Mouse (Mus musculus): ENCODE measurements around the gene Impg2.

The Impg2 gene

GRCm38 (mm10) chr16:56204051-56204450 is at the start of gene Impg2:
TSS of gene Impg2 (plus strand) at chr16:56204313.
- DNase-seq (ENCODE audit: low read depth, low spot score), result no peak

- no peak for DNase-seq (ENCODE audit: low read depth, low spot score)
Observed at GRCm38 (mm10) chr16:56163466-56163865, 40.6 kb upstream of the Impg2 start.

GRCm38 (mm10) chr16:56170247-56170646 is 33.9 kb upstream of the Impg2 start:
- no peak for DNase-seq (ENCODE audit: low read depth, low spot score)

GRCm38 (mm10) chr16:56175867-56176581 is 28.1 kb upstream of the Impg2 start:
- DNase-seq (ENCODE audit: low read depth, low spot score), result no peak

GRCm38 (mm10) chr16:56186863-56187262 is 17.2 kb upstream of the Impg2 start:
- no peak for DNase-seq (ENCODE audit: low read depth, low spot score)

- DNase-seq (ENCODE audit: low read depth, low spot score), result peak; percentile 11
Observed at GRCm38 (mm10) chr16:56188198-56188597, 15.9 kb upstream of the Impg2 start.

- no peak for DNase-seq (ENCODE audit: low read depth, low spot score)
Observed at GRCm38 (mm10) chr16:56212740-56213139, 8.6 kb downstream of the Impg2 start.

DNA sequence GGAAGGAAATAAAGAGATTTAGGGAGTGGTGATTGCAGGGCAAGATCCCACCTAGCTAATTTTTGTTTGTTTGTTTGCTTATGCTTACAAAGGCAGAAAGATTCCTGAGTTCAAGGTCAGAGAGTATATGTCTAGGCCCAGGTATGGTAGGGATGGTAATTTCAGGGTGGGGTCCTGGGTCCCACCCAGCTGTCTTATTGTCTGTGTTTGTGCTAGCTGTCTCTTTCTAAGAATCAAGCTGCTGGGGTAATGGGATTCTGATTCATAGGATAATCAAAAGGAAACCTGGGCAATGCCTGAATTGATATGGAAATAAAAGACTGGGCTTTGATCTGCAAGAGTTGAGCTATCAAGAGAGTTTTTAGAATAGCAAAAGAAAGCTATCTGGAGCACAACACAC is 23.6 kb downstream of the Impg2 start:
- DNase-seq (ENCODE audit: low read depth, low spot score), result no peak

GRCm38 (mm10) chr16:56229455-56229854 is 25.3 kb downstream of the Impg2 start:
- DNase-seq (ENCODE audit: low read depth, low spot score), result no peak

GRCm38 (mm10) chr16:56231300-56231699 is 27.2 kb downstream of the Impg2 start:
- DNase-seq (ENCODE audit: low read depth, low spot score), result peak; percentile 10

GRCm38 (mm10) chr16:56232736-56233135 is 28.6 kb downstream of the Impg2 start:
- DNase-seq (ENCODE audit: low read depth, low spot score), result no peak

DNA sequence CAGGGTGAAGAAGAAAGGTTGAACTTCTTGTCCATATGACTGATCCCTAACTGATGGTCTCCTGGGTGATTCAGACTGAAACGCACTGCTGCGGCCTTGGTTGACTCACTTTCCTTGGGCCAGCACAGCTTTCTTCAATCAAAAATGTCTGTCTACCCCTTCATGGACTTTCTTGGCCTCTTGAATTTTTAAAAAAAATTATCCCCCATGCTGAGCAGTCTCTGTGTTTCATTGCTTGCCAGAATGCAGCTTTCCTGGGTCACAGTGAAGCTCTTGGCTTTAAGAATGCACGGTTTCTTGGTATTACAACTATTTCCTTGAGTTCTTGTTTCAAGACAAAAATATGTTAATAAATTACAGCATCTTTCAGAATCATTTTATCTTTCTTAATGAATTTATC is 41.9 kb downstream of the Impg2 start:
- no peak for DNase-seq (ENCODE audit: low read depth, low spot score)

DNA sequence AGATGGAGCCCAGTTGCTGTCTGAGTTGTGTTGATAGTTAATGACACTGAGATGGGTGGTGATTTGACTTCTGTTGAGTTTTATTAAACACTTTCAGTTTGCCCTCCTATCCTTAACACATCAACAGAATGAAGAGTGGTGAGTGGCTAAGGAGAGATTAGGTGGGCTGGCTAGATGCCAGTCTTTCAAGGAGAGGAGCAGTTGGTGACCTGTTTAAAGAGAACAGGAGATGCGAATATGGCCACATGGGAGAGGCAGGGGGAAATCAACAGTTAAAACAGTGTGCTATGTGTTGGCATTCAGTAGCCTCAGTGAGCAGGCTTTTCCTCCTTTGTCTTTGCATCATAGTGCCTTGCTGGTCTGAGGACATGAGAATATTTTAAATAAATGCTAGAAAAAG is 69.8 kb downstream of the Impg2 start:
- no peak for DNase-seq (ENCODE audit: low read depth, low spot score)

GRCm38 (mm10) chr16:56279060-56279459 is 74.9 kb downstream of the Impg2 start:
- DNase-seq (ENCODE audit: low read depth, low spot score), result no peak

DNA sequence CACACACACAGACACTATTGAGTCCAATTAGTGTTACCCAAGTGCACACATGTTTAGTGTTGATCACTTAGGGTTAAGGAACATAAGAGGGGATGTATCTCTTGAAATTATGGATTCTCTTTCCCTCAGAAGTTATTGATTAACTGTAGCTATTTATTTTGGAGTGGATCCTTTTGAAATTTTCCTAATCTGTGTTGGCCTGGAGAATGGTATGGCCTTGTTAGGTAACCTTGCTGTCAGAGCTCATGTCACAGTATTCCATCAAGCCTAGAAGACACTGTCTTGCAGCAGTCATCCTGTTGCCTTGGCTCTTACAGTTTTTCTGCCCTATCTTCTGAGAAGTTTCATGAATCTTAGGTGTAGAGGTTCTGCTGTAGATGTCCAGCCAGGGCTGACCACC is 75.6 kb downstream of the Impg2 start:
- no peak for DNase-seq (ENCODE audit: low read depth, low spot score)

DNA sequence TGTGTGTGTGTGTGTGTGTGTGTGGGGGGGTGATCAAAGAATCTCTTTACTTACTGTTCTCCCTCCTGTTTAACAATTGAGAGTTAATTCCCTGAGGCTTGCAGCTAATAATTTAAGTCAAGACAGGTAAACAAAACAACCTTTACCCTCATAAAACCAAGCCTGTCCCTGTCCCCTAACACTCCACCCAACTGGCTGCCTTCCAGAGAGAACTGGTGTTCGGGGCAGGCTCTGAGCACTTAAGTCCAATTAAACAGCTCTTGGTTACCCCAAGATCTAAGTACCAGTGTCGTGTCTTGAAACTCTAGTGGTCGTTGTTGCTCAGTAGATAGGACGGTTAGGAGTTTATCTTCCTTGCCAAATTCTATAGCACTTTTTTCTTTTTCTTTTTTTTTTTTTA is 77.2 kb downstream of the Impg2 start:
- DNase-seq (ENCODE audit: low read depth, low spot score), result no peak

DNA sequence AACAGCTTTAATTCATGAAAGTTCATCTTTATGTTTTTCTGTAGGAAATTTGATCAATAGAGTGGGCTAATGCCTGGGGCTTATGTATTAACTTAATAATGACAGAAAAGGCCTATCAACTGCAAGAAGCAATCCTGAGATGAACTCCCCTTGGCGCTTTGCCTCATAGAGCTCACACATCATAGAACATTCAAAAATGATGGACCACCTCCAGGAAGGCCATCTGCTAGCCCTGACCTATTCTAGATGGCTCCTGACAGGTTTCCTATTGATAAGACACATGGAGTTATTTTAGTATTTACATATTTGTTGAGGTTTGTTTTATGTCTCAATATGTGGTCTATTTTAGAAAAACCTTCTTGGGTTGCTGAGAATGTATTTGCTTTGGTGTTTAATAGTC is 79.2 kb downstream of the Impg2 start:
- no peak for DNase-seq (ENCODE audit: low read depth, low spot score)

DNA sequence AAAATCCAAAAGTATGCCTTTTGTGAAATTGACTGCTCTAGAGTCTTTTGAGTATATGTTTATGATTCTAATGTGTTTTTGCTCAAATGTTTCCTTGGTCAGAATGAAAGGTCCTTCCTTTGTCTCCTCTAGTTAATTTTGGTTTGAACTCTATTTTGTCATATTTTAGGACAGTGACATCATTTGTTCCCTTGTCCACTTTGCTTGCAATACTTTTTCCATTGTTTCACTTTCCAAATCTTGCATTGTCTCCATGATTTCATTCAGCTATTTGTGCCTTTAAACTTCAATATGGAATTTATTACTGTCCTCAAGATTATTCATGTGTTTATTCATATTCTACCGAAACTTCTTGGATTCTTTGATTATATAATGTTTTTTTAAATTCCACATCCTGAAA is 79.8 kb downstream of the Impg2 start:
- no peak for DNase-seq (ENCODE audit: low read depth, low spot score)

DNA sequence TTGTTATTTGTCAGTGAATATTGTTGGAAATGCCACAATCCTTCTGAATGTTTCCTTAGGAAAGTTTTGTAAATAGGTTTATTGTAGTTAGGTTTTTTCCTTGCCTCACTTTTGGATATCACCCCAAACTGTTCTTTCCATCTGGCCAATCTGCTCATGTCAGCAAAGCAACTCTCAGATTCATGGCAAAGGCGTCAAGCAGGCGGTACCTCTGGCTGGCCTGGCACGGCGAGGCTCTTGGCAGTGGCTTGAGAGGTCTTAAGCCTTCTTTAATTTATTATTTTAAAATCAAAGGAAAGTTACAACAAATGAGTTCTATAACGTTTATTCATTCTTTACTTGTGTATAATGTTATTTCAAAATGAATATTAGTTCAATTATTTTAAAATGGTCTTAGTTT is 82.0 kb downstream of the Impg2 start:
- no peak for DNase-seq (ENCODE audit: low read depth, low spot score)

DNA sequence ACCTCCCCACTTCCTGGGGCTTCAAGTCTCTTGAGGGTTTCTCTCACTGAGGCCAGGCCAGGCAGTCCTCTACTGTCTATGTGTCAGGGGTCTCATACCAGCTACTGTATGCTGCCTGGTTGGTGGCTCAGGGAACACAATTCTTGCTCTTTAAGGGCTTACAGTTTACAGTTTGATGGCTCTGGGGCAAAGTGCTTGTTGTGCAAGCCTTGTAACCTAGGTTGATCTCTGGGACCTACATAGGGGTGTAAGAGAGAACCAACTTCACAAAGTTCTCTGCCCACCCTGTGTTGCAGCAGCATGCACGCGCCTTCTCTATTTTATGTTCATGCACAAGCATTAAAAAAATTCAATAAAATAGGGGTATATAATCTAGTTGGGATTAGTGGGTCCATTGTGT is 82.9 kb downstream of the Impg2 start:
- DNase-seq (ENCODE audit: low read depth, low spot score), result no peak

GRCm38 (mm10) chr16:56294887-56295286 is 90.8 kb downstream of the Impg2 start:
- no peak for DNase-seq (ENCODE audit: low read depth, low spot score)

- no peak for DNase-seq (ENCODE audit: low read depth, low spot score)
Observed at GRCm38 (mm10) chr16:56295888-56296648, 92.0 kb downstream of the Impg2 start.

DNA sequence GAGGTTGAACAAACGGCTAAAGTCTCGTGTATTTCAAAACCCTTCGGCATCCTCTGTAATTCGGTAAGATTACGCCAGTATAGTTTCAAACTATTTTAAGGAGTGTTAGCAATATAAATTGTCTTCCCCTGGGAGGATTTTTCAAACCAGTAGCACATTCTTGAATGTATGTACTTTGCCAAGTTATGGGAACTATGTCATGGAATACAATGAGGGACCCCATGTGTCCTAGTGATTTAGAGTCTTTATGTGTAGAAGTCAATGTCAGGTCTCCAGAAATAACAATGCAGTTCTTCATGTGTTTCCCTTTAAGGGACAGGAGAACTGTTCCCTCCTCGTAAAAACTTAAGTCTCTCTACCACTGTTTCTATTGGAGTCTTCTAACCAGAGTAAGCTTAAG is 94.1 kb downstream of the Impg2 start:
- DNase-seq (ENCODE audit: low read depth, low spot score), result no peak

Data from telencephalon, adult 2 months (tissue).